Mouse (Mus musculus): ENCODE data around the gene Ppa2. TPM values are rescaled to one million over a fixed set of nuclear protein-coding genes. Genes with fewer than 3 reads are reported as not detected.

The Ppa2 gene
- polyA plus RNA-seq, 1 experiment from 2014 or later: 40.1 TPM

DNA sequence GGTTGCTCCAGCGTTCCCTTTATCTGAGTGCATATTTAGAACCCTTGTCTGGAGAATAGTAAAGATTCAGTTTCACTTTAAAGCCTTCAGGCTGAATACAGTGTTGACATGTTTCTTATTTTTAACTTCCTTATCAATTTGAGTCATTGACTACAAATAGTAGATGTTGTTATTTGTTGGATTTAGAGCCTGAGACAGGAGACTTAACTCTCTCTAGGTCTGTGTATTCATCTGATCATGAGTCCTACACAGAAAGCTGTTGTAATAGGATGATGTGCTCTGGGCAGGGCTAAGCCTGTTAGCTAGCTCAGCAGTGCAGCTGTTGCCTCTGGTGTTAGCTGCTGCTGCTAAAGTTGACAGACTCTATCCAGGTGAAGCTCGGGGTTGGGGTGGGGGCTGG is 25.3 kb downstream of the Ppa2 start:
- Histone ChIP-seq H3K4me1 (ENCODE audit: control insufficient read depth, low read depth, low read length) (no peaks in the 10 kb centered on the region; the same call in 1 of the 2 replicates), H3K4me2 (ENCODE audit: low read depth, low read length) (no peak overlapping the region), H3K9me3 (replicated peaks; ENCODE audit: control insufficient read depth, low read length) (no peaks in the 10 kb centered on the region), H3K4me3 (ENCODE audit: low read depth, low read length) (no peak overlapping the region), H3K9ac (ENCODE audit: low read depth, low read length) (no peak overlapping the region), H3K27ac (ENCODE audit: low read length) (no peak overlapping the region), H3K36me3 (ENCODE audit: control insufficient read depth, insufficient read depth) (no peaks in the 10 kb centered on the region), H3K27me3 (ENCODE audit: control insufficient read depth, insufficient read depth, low read depth, low read length) (no peaks in the 10 kb centered on the region)
- ATAC-seq (ENCODE audit: low read depth): no peak
- WGBS (ENCODE audit: insufficient replicate concordance): 61% methylated on average over 2 of the region's 2 CpGs

DNA sequence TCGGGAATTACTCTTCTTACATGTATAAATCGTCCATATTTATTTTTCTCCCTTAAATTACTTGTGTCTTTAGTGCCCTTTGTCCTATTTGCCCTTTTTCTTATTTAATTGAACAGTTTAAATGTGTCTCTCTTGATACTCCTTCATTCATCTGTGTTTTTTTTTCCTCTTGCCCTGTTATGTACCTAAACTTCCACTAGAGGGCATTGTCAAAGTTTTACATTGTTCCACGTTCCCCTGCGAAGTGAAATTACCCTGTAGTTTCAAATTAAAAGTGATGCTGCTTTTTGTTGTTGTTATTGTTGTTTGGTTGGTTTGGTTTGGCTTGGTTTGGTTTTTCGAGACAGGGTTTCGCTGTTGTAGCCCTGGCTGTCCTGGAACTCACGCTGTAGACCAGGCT is 26.5 kb downstream of the Ppa2 start:
- no peaks in the 10 kb centered on the region for H3K9me3 ChIP-seq (replicated peaks; ENCODE audit: control insufficient read depth, low read length)
- H3K27ac ChIP-seq (ENCODE audit: low read length): no peak overlapping the region
- no peaks in the 10 kb centered on the region for H3K27me3 ChIP-seq (ENCODE audit: control insufficient read depth, insufficient read depth, low read depth, low read length)
- H3K4me1 ChIP-seq (ENCODE audit: control insufficient read depth, low read depth, low read length): no peaks in the 10 kb centered on the region; the same call in 1 of the 2 replicates
- H3K36me3 ChIP-seq (ENCODE audit: control insufficient read depth, insufficient read depth): no peaks in the 10 kb centered on the region
- no peak overlapping the region for H3K4me3 ChIP-seq (ENCODE audit: low read depth, low read length)
- 65% methylated on average over 7 of the region's 7 CpGs for WGBS (ENCODE audit: insufficient replicate concordance)
- H3K4me2 ChIP-seq (ENCODE audit: low read depth, low read length): no peak overlapping the region
- ATAC-seq (ENCODE audit: low read depth): no peak
- no peak overlapping the region for H3K9ac ChIP-seq (ENCODE audit: low read depth, low read length)

DNA sequence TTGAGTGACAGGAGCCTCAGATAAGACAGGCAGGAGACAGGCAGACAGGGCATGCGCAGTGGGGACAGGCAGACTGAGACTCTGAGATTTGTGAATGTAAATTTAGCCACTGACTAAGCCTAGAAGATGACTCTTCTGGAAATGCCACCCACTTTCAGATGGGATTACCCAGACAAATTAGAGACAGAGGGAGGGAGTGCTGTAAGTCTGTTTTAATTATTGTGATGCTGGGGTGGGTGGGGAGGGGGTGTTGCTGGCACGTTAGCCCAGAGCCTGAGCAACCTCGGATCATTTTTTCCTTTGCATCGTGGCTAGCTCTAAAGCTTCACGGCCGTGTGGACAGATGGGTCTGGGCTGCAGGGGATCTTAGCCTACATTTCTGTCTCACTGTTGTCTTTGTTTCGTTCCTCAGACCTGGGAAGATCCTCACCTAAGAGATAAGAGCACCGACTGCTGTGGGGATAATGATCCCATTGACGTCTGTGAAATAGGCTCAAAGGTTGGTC is 29.0 kb downstream of the Ppa2 start:
- H3K4me1 ChIP-seq (ENCODE audit: control insufficient read depth, low read depth, low read length): no peaks in the 10 kb centered on the region; the same call in 1 of the 2 replicates
- no peaks in the 10 kb centered on the region for H3K36me3 ChIP-seq (ENCODE audit: control insufficient read depth, insufficient read depth)
- no peak for ATAC-seq (ENCODE audit: low read depth)
- no peak overlapping the region for H3K4me2 ChIP-seq (ENCODE audit: low read depth, low read length)
- H3K27me3 ChIP-seq (ENCODE audit: control insufficient read depth, insufficient read depth, low read depth, low read length): no peaks in the 10 kb centered on the region
- no peaks in the 10 kb centered on the region for H3K9me3 ChIP-seq (replicated peaks; ENCODE audit: control insufficient read depth, low read length)
- WGBS (ENCODE audit: insufficient replicate concordance): 12% methylated on average over 9 of the region's 9 CpGs
- H3K27ac ChIP-seq (ENCODE audit: low read length): no peak overlapping the region
- H3K9ac ChIP-seq (ENCODE audit: low read depth, low read length): no peak overlapping the region
- H3K4me3 ChIP-seq (ENCODE audit: low read depth, low read length): no peak overlapping the region

DNA sequence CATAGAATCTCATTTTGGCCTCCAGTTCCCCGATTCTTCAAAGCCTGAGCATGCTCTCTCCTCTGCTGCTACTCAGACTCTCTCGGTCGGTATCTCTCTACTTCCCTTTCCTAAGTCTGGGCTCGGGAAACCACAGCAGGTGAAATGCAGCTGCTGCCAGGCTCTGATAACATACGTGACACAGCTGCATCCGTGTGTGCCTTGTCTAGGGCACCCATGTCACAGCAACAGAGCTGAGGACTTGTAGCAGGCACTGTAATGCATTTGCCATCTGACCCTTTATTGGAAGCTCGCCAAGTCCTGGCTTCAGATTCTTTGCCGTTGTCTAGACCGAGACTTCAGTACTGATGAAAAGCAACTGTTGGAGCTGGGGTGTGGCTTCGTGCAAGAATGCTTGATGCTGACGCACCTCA is 29.5 kb downstream of the Ppa2 start:
- Histone ChIP-seq H3K4me1 (ENCODE audit: control insufficient read depth, low read depth, low read length) (no peaks in the 10 kb centered on the region; the same call in 1 of the 2 replicates), H3K9ac (ENCODE audit: low read depth, low read length) (no peak overlapping the region), H3K36me3 (ENCODE audit: control insufficient read depth, insufficient read depth) (no peaks in the 10 kb centered on the region), H3K4me2 (ENCODE audit: low read depth, low read length) (no peak overlapping the region), H3K9me3 (replicated peaks; ENCODE audit: control insufficient read depth, low read length) (no peaks in the 10 kb centered on the region), H3K27ac (ENCODE audit: low read length) (no peak overlapping the region), H3K4me3 (ENCODE audit: low read depth, low read length) (no peak overlapping the region), H3K27me3 (ENCODE audit: control insufficient read depth, insufficient read depth, low read depth, low read length) (no peaks in the 10 kb centered on the region)
- 13% methylated on average over 11 of the region's 11 CpGs for WGBS (ENCODE audit: insufficient replicate concordance)
- ATAC-seq (ENCODE audit: low read depth): peak; percentile 84

DNA sequence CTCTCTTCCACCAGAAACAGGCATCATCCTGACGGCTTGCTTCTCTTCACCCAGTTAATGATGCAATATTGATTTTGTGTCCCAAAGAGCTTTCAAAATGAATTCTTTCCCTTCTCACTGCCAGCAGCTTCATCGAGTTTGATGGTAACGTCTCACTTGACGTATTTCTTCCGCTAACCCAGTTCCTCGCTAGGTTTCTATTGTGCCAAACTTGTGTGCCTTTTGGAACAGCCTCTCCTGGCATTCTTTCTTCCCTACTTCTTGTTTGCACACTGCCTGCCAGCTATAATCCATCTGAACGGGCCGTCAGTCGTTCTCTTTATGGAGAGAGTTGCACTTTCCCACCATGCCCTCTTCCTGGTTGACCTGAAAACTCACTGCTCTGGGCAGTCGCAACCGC is 31.2 kb downstream of the Ppa2 start:
- H3K27me3 ChIP-seq (ENCODE audit: control insufficient read depth, insufficient read depth, low read depth, low read length): no peaks in the 10 kb centered on the region
- ATAC-seq (ENCODE audit: low read depth): no peak
- H3K36me3 ChIP-seq (ENCODE audit: control insufficient read depth, insufficient read depth): no peaks in the 10 kb centered on the region
- no peaks in the 10 kb centered on the region; the same call in 1 of the 2 replicates for H3K4me1 ChIP-seq (ENCODE audit: control insufficient read depth, low read depth, low read length)
- WGBS (ENCODE audit: insufficient replicate concordance): 76% methylated on average over 11 of the region's 11 CpGs
- H3K9ac ChIP-seq (ENCODE audit: low read depth, low read length): no peak overlapping the region
- no peaks in the 10 kb centered on the region for H3K9me3 ChIP-seq (replicated peaks; ENCODE audit: control insufficient read depth, low read length)
- H3K27ac ChIP-seq (ENCODE audit: low read length): no peak overlapping the region
- no peak overlapping the region for H3K4me2 ChIP-seq (ENCODE audit: low read depth, low read length)
- H3K4me3 ChIP-seq (ENCODE audit: low read depth, low read length): no peak overlapping the region

DNA sequence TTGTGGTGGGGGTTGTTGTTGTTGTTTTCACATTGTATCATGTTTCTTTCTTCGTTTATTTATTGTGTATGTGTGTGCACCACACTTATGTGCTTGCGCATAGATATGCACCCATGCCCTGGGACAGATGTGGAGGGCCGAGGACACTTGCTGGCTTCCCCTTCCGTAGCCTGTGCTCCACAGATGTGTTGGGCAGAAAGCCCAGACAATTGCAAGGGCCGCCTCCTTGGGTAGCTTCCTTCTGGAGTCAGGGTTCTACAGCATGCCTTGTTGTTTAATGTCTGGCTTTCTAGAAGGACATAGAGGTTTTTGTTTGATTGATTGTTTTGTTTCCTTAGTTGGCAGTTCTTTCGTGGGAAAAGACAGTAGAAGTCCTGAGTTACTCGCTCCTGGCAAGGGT is 37.6 kb downstream of the Ppa2 start:
- Histone ChIP-seq H3K4me1 (ENCODE audit: control insufficient read depth, low read depth, low read length) (no peaks in the 10 kb centered on the region), H3K4me3 (ENCODE audit: low read depth, low read length) (no peak overlapping the region), H3K27ac (ENCODE audit: low read length) (no peak overlapping the region), H3K4me2 (ENCODE audit: low read depth, low read length) (no peak overlapping the region), H3K9me3 (replicated peaks; ENCODE audit: control insufficient read depth, low read length) (no peaks in the 10 kb centered on the region), H3K9ac (ENCODE audit: low read depth, low read length) (no peak overlapping the region), H3K36me3 (ENCODE audit: control insufficient read depth, insufficient read depth) (no peaks in the 10 kb centered on the region), H3K27me3 (ENCODE audit: control insufficient read depth, insufficient read depth, low read depth, low read length) (no peaks in the 10 kb centered on the region)
- 73% methylated on average over 7 of the region's 7 CpGs for WGBS (ENCODE audit: insufficient replicate concordance)
- no peak for ATAC-seq (ENCODE audit: low read depth)

DNA sequence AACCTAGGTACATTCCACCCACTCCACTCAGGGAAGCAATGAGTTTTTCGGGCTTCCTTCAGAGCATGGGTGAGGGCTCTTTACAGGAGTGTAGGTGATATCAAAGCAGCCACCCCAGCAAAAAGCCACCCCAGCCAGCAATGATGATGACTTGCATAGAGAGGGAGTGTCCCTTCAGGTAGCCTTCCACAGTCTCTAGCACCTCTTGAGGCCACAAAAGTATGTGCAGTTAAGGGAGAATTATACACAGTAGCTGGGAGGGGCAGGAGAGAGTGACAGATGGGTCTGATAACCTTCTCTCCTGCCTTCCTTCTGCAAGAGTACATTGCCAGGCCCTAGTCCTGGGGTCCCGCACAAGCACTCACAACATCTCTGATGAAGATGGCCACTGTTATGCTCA is 38.9 kb downstream of the Ppa2 start:
- H3K4me3 ChIP-seq (ENCODE audit: low read depth, low read length): no peak overlapping the region
- H3K9me3 ChIP-seq (replicated peaks; ENCODE audit: control insufficient read depth, low read length): no peaks in the 10 kb centered on the region
- no peaks in the 10 kb centered on the region for H3K27me3 ChIP-seq (ENCODE audit: control insufficient read depth, insufficient read depth, low read depth, low read length)
- no peaks in the 10 kb centered on the region for H3K4me1 ChIP-seq (ENCODE audit: control insufficient read depth, low read depth, low read length)
- no peaks in the 10 kb centered on the region for H3K36me3 ChIP-seq (ENCODE audit: control insufficient read depth, insufficient read depth)
- no peak overlapping the region for H3K9ac ChIP-seq (ENCODE audit: low read depth, low read length)
- ATAC-seq (ENCODE audit: low read depth): no peak
- H3K4me2 ChIP-seq (ENCODE audit: low read depth, low read length): no peak overlapping the region
- no peak overlapping the region for H3K27ac ChIP-seq (ENCODE audit: low read length)
- WGBS (ENCODE audit: insufficient replicate concordance): 69% methylated on average over 2 of the region's 2 CpGs

DNA sequence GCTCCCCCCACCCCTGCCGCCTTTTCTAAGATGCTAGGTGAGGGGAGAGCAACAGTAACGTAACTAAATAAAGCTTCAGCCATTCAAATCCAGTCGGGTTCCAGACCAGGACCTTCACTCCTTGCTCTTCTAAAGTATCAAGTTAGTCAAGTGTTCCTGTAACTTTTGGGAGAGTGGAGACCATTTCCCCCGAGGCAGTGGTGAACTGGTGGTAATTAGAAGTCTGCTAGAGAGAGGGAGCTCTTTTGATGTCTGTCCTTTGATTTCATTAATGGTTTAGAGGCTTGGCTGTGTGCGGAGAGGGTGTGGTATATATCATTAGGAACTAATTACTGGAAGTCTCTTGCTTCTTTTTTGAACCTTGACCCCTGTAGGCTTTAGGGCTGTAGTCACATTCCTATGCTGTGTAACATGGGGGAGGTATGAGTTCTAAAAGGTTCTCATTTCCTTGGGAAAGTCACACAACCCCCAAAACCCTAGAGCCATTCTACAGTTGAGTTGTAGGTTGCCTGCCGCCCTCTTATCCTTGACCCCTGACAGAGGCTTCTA is 47.6 kb downstream of the Ppa2 start:
- no peak overlapping the region for H3K4me2 ChIP-seq (ENCODE audit: low read depth, low read length)
- no peaks in the 10 kb centered on the region for H3K9me3 ChIP-seq (replicated peaks; ENCODE audit: control insufficient read depth, low read length)
- no peaks in the 10 kb centered on the region for H3K4me1 ChIP-seq (ENCODE audit: control insufficient read depth, low read depth, low read length)
- no peak overlapping the region for H3K27ac ChIP-seq (ENCODE audit: low read length)
- no peaks in the 10 kb centered on the region for H3K36me3 ChIP-seq (ENCODE audit: control insufficient read depth, insufficient read depth)
- no peak for ATAC-seq (ENCODE audit: low read depth)
- WGBS (ENCODE audit: insufficient replicate concordance): 74% methylated on average over 6 of the region's 6 CpGs
- H3K4me3 ChIP-seq (ENCODE audit: low read depth, low read length): no peak overlapping the region
- H3K9ac ChIP-seq (ENCODE audit: low read depth, low read length): no peak overlapping the region
- H3K27me3 ChIP-seq (ENCODE audit: control insufficient read depth, insufficient read depth, low read depth, low read length): no peaks in the 10 kb centered on the region

DNA sequence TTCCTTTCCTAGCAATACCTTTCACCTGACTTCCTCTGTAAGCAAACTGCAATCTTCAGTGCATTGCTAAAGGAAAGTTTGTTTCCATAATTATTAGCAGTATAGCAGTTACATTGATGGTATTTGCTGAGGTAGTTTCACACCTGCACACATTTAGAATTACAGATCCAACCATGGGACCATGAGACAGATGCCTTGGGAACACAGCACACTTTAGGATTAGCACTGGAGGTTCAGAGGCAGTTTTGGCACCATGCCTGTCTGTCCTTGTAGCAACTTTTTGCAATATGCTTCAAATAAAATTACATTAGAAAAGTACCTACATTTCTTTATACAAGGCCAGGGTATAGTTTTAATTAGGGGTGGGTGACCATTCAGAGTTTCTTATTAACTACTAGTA is 48.1 kb downstream of the Ppa2 start:
- no peaks in the 10 kb centered on the region for H3K36me3 ChIP-seq (ENCODE audit: control insufficient read depth, insufficient read depth)
- H3K27ac ChIP-seq (ENCODE audit: low read length): no peak overlapping the region
- H3K4me2 ChIP-seq (ENCODE audit: low read depth, low read length): no peak overlapping the region
- H3K4me3 ChIP-seq (ENCODE audit: low read depth, low read length): no peak overlapping the region
- no peak overlapping the region for H3K9ac ChIP-seq (ENCODE audit: low read depth, low read length)
- H3K27me3 ChIP-seq (ENCODE audit: control insufficient read depth, insufficient read depth, low read depth, low read length): no peaks in the 10 kb centered on the region
- no peaks in the 10 kb centered on the region for H3K4me1 ChIP-seq (ENCODE audit: control insufficient read depth, low read depth, low read length)
- H3K9me3 ChIP-seq (replicated peaks; ENCODE audit: control insufficient read depth, low read length): no peaks in the 10 kb centered on the region
- no peak for ATAC-seq (ENCODE audit: low read depth)

Data from liver, embryonic 16.5 days (tissue).